Mouse (Mus musculus): Measurements from ENCODE around the gene Foxn3.

Gene Foxn3

GRCm38 (mm10) chr12:99418476-99419395 lies 144.6 kb downstream of the Foxn3 start:
- no peak for DNase-seq (ENCODE audit: low spot score in 2 of 2)

DNA sequence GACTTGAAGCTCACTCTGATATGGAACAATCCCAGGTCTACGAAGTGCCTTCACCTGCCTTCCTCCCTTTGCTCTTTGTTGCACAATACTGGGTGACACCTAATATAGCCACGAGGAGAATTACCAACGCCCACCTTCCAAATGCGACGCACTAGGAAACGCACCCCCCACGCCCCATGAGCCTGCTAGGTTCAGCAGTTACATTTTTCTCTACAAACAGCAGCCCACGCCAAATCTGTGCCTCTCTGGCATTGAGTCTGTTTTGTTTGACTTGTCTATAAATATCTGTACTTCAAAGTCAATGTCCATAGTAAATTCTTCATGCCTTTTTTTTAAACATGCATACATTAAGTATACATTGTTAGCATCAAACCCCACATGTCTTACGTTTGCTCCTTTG lies 145.5 kb downstream of the Foxn3 start:
- peak; percentile 39 to 43 for DNase-seq (ENCODE audit: low spot score in 2 of 2)

- DNase-seq (ENCODE audit: low spot score in 2 of 2), result no peak
Observed at GRCm38 (mm10) chr12:99415538-99415937, 147.8 kb downstream of the Foxn3 start.

DNA sequence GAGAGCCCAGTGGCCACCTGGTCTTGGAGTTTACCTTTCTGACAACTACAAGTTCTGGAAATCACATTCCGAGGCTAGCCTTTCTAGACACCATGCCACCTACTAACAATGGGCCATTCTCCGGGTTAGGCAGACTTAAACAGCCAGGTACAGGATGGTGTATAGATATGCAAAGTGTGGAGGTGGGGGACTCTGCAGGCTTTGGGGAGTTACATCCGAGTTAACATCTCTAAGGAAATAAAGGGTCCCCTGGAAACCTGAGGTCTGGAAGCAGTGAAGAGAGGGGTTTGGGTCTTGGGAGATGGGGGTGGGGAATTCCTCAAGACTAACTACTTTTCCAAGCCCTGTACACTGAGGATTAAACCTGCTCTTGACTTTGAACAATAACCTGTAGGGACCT lies 150.9 kb downstream of the Foxn3 start:
- no peak for DNase-seq (ENCODE audit: low spot score in 2 of 2)

DNA sequence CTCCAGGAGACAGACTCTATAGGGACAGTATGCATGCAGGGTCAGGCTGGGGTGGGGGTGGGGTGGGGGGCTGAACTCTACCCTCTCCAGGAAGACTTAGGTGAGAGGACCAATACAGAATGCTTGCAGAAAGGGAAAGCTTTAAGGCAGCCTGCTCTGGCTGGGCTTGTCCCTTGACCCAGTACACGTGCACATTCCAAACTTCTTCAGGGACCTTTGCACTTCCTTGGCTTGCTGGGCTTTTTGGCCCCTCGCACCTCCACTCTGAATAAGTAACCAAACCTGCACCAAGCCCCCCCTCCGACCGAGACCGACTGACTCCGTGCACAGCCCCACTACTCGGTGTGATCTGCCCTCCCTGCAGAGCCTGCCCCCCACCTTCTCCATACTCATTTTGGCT lies 151.3 kb downstream of the Foxn3 start:
- DNase-seq (ENCODE audit: low spot score in 2 of 2), result no peak

DNA sequence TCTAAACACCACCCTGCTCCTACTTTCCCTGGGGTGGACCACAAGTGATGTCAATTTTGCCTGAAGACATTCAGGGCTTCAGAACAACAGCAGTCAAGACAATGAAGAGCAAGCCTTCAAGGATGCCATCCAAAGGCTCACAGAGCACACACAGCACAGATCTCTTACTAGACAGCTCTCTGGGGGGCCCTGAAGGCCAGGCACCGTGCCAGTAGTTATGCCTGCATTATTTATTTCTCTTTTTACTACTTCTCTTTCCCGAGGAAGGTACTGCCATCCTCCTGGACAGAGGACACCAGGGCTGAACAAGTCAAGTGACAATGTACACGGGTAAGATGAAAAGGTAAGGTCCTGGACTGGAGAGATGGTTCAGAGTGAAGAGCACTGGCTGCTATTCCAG lies 154.7 kb downstream of the Foxn3 start:
- no peak for DNase-seq (ENCODE audit: low spot score in 2 of 2)

DNA sequence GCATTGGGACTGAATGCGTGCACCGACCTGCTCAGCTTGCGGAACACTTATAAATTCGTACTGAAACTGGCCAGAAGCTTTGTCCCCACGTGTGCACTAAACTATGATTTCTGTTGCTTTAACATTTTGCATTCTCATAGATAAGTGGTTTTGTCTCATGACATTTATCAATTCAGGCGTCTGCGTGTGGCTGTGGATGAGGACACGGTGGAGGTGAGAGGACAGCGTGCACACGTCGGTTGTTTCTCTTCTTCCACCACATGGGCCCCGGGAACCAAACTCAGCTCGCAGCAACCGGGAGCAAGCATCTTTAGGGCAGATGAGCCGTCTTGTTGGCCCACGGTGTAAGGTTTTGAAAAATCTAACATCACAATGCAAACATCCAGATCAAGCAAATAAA lies 155.3 kb downstream of the Foxn3 start:
- no peak for DNase-seq (ENCODE audit: low spot score in 2 of 2)

- DNase-seq (ENCODE audit: low spot score in 2 of 2), result no peak
Observed at GRCm38 (mm10) chr12:99407318-99407716, 156.1 kb downstream of the Foxn3 start.

GRCm38 (mm10) chr12:99406697-99407317 lies 156.6 kb downstream of the Foxn3 start:
- DNase-seq (ENCODE audit: low spot score in 2 of 2), result no peak

DNA sequence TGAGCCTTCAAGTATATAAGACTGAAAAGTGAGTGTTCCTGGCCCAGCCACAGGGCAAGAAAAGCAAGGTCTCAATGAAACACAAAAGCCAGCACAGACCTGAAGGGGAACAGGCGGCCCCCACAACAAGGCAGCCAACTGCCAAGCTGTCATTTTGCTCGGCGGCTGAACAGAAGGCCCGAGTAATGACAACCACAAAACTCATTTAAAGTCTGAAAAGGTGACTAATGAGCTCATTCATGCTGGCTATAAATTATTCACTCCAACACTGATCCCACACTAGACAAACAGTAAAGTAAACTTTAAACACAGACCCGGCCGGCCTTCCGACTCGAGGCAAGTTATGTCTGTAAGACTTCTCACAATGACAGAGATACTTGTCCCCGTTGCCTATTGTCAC lies 157.1 kb downstream of the Foxn3 start:
- DNase-seq (ENCODE audit: low spot score in 2 of 2), result no peak

DNA sequence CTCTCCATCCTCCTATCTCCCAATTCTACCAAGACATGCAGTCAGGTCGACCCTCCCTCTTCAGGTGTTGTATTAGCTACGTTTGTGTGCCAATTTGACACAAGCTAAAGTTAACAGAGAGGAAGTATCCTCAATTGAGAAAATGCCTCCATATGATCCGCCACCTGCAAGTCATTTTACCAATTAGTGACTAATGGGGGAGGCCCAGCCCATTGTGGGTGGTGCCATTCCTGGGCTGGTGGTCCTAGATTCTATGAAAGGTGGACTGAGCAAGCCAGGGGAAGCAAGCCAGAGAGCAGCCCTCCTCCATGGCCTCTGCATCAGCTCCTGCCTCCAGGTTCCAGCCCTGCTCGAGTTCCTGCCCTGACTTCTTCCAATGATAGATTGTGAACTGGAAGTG lies 158.0 kb downstream of the Foxn3 start:
- no peak for DNase-seq (ENCODE audit: low spot score in 2 of 2)

GRCm38 (mm10) chr12:99403004-99403403 lies 160.4 kb downstream of the Foxn3 start:
- no peak for DNase-seq (ENCODE audit: low spot score in 2 of 2)

DNA sequence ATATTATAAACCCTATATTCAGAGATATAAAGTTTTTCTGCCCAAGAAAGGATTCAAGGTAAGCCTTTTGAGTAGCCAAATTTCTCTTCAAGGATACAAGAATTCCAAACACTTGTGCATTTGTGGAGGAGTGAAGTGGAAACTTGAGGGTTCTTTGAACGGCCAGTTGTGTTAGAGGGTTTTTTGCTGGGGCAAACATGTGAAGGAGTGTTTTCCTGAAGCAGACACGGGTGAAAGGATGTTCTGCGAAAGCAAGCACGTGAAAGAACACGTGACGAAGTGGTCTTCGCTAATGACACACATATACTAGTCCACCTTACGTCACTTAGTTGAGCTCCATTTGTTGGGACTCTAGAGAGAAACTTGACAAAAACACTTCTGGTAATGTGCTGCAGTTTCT lies 162.5 kb downstream of the Foxn3 start:
- no peak for DNase-seq (ENCODE audit: low spot score in 2 of 2)

GRCm38 (mm10) chr12:99399575-99399974 lies 163.8 kb downstream of the Foxn3 start:
- DNase-seq (ENCODE audit: low spot score in 2 of 2), result no peak

GRCm38 (mm10) chr12:99396461-99396860 lies 166.9 kb downstream of the Foxn3 start:
- DNase-seq (ENCODE audit: low spot score in 2 of 2), result no peak

DNA sequence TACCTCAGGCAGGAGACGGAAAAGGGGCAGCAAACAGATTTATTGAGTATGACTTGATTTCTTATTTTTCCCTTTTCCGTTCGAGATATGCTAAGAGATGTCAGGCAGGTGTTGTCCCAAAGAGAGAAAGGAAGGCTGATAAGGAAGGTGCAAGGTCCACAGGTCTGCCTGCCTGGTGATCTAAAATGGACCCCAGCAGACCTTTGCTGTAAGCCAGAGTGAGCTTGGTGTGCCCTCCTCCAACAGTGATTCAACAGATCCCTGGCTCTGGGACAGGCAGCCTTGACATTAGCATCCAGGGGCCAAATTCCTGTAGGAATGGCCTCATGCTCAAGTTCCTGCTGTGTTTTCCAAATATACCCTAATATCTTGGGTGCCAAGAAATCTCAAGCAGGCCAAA lies 168.3 kb downstream of the Foxn3 start:
- no peak for DNase-seq (ENCODE audit: low spot score in 2 of 2)

DNA sequence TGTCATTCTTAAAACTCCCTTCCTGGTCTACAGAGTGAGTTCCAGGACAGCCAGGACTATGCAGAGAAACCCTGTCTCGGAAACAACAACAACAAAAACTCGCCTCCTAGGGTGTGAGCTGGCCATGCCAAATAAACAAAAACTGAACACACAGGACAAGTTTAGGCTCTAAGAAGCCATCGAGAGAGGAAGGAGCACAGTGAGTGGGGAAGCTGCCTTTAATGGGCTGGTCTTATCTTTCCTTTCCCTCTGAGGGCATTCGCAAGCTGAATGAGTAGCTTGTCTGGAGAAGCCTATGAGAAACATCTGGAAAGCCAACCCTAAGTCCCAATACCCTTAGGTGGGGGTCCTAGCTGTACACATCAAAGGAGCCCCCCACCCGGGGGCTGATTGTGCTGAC lies 168.7 kb downstream of the Foxn3 start:
- no peak for DNase-seq (ENCODE audit: low spot score in 2 of 2)

DNA sequence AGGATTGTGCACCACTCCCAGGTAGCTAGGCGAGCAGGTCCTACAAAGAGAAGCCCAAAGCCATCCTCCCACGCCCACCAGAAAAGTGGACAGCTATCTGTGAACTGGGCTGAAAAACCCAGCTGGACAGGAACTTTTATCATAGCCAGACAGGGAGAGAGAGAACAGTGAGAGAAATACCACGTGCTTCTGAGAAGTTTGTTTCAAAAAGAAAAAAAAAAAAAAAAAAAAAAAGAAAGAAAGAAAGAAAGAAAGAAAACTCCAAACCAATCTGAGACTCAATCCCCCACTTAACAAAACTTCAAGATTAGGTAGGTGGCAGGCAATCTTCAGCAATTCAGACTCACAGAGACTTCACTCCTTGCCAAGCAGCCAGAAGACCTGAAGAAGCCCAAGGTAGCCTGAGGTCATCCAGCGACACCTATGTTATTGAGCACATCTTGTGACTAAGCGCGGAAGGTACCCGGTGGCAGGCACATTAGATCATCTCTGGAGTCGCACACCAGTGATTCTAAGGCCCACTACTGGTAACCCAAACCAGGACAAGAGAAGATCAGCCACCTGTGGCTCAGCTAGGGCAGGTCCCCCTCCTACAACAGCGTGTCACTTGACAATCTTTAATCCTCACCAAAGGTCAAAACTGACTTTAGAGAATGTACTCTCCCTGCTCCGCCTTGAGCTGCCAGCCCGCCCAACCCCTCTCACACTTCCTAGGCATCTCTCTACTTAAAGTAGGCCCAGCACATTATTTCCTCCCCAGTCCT lies 169.3 kb downstream of the Foxn3 start:
- DNase-seq (ENCODE audit: low spot score in 2 of 2), result no peak

- DNase-seq (ENCODE audit: low spot score in 2 of 2), result peak; percentile 67 to 68
Observed at GRCm38 (mm10) chr12:99392944-99393866, 170.2 kb downstream of the Foxn3 start.

DNA sequence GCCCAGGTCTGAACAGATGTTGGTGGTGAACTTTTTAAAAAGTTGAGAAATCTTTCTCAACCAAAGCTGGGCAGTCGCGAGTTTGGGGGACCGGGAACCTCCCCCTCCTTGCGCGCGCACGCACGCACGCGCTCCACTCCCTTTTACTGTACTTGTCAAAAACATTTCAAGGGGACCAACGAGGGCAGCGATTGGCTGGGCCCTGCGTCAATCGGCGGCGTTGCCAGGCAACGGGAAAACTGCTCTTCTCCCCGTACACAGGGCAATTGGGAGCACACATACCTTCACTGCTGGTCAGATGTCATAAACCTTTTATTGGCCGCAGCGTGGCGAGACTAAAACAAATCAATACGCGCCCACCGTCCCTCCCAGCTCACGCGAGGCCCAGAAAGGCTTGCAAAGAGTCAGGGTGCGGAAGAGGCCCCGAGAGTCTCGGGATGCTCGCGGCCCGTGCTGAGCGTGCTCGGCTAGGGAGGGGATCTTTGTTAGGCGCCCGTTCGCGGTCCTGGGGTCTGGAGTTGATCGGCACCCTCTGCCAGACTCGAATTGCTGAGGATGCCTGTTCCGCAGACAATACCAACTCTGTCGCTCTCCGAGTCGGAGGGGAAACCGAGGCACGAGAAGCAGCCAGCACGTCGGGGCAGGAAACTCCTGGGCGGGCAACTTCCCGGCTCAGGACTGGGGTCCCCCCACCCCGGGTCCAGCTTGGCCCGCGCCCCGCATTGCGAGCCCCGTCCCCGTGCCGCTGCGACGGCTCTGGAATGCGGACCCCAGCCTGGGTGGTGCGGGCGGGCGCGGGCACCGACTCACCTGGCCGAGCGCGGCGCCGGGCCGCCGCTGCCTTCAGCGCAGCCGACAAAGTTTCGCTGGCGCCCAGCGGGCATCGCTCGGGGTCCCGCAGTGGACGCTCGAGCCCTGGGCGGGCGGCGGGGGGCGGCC lies 171.2 kb downstream of the Foxn3 start:
- peak; percentile 97 to 98 for DNase-seq (ENCODE audit: low spot score in 2 of 2)

Measured in right cerebral cortex, postnatal 36 days (tissue).